Mouse (Mus musculus): ENCODE measurements around the gene Dtymk.
"Not testable (repeated sequence)": the region's sequence is repeated elsewhere in the genome, so short reads cannot be mapped to it uniquely, and the experiment has no call there.

The Dtymk gene

DNA sequence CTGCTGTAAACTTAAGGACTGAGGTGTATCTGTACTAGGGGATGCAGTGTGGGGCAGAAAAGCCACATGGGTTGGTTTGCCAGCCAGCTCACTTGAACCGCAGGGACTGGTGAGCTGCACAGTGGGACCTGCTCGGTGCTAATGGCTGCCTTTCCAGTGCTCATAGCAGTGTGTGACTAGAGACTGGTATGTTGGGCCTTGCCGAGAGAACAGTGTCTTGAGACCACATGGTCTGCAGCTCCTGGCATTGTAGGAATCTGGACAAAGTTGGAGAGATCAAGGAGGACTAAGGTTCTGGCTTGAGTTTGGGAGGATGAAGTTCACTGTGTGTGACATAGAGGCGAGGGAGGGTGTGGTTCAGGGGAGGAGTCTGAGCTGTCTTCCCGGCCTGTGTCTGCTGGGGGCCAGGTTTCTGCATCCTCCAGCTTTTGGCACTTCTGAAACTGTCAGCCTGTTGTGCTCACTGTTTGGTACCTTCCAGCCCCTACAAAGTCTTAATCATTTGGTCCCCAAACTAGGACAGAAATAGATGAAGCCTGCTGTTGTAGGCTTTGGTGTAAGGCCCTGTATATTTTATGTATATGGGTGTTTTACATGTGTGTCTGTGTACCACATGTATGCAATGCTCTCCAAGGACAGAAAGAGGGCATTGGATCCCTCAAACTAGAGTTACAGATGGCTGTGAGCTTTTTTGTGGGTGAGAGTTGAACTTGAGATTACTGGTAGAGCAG is 3.7 kb upstream of the Dtymk start:
- no peak for DNase-seq (ENCODE audit: low spot score in 2 of 2)

DNA sequence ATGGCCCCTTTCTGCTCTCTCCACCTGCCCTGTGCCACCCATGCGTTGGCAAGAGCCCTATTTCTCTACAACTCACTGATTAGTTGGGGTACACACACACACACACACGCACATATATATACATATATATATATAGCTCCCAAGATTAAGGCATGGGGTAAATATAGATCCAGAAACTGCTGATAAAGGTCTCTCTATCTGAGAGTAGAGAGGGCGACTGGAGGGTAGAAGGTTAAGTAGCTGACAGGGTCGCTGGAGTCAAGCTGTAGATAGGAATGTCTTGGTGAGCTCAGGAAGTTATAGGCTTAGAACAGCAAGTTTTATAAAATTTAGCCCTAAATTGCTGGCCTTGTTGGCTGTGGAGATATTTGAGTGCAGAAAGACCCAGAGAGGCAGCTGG is 3.1 kb upstream of the Dtymk start:
- no peak for DNase-seq (ENCODE audit: low spot score in 2 of 2)

- peak; percentile 99 for DNase-seq (ENCODE audit: low spot score in 2 of 2)
Measured at GRCm38 (mm10) chr1:93803556-93804507, 2.1 kb upstream of the Dtymk start, which contains the start of gene Ing5. Gene Ing5, plus strand, starts transcription at chr1:93803965.

DNA sequence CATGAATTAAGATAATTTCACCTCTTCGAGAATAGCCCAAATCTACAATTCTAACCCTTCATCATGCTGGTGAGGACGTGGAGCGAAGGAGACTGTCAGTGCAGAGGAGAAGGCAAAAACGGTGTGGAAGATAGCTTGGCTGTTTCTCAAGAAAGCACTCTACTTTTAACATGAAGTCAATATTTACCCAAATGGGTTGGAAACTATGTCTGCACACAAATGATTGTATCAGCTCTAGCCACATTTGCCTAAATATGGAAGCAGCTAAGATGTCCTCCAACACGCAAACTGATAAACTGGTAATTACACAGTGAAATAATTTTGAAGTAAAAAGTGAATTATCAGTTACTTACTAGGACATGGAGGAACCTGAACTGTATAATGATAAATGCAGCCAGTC is 1.0 kb upstream of the Dtymk start:
- no peak for DNase-seq (ENCODE audit: low spot score in 2 of 2)

GRCm38 (mm10) chr1:93800670-93801503 is 847 bp downstream of the Dtymk start:
- DNase-seq (ENCODE audit: low spot score in 2 of 2) = no peak

DNA sequence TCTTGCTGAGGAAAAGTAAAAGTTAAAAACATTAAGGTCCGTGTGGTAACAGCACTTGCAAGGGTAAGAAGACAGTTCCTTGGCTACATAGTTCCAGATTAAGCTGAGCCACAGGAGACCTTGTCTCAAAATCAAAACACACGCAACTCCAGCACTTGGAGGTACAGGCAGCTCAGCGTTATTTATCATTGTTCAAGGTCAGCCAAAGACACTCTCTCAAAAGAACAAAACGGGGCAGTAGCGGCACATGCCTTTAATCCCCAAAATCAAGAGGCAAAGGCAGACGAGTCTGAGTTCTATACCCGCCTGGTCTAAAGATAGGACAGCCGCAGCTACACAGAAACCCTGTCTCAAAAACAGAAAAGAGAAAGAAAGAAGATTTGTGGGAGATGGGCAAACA is 5.8 kb downstream of the Dtymk start:
- no peak for DNase-seq (ENCODE audit: low spot score in 2 of 2)

DNA sequence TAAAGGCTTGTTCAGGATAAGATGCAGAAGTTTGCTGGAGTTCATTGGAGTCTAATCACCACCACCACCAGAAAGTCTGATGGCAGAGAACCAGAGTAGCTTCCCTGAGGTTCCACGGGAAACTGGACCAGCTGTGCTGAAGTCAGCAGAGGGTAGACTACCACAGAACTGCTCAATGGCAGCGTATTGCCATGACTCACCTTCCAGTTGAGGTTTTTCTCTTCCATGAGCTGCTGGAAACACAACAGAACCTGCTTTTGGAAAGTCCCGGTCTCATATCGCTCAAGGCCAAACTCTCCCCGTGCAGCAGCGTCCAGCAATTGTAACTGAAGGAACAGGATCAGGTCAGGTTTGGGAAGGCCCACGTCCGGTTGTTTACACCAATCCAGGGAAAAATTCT is 7.2 kb downstream of the Dtymk start:
- no peak for DNase-seq (ENCODE audit: low spot score in 2 of 2)

DNA sequence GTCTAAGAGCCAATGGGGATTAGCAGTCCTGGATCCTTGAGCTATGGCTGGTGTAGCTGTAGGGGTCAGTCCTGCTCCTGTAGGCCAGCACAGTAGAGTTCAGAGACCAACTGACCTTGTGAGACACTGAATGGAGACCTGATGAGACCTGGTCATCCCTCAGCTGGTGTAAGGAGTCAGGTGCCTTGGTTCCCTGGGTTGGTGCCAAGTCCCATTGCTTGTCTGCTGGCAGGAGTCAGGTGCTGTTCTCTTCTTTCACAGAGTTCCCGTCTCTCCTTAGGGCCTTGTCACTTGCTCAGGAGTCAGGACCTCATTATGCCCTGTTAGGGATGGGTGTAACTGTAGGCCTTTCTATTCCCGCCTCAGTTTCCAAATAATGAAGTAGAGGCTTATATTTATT is 14.8 kb downstream of the Dtymk start:
- no peak for DNase-seq (ENCODE audit: low spot score in 2 of 2)

- DNase-seq (ENCODE audit: low spot score in 2 of 2) = no peak
Measured at GRCm38 (mm10) chr1:93776686-93777085, 25.0 kb downstream of the Dtymk start.

DNA sequence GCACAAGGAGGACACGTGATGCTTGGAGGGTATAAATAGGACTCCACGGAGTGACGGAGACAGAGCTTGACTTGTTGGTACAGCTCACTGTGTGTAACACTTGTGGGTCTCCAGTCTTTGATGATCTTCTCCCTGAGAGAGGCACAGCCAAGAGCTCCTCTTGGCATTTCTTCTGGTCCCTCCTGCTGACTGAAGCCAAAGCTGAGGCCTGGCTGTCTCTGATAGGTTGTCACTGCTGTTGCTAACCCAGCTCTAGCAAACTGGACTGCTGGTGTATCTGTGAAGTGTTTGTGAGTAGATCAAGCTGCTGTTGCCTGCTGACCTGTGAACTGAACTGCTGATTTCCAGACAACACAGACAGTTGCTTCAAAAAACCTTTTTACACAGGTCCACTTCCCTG is 31.8 kb downstream of the Dtymk start:
- no peak for DNase-seq (ENCODE audit: low spot score in 2 of 2)

DNA sequence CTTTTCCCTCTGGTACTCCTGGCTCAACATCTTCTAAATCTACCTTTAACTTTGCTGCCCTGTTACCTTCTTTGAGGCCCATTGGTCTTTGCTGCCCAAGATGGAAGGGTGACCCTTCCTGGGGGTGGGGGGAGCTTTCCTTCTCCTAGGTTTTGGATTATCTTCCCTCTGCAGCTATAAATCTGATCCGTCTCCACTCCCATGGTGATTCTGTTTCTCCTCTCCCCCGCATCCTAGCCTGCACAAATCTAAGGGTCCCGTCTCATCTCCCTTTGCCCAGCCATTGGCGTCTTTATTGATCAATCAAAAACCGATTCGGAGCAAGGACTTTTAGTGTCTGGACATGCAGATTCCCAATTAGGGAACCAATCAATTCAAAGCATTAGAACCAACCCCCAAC is 34.1 kb downstream of the Dtymk start:
- no peak for DNase-seq (ENCODE audit: low spot score in 2 of 2)

- no peak for DNase-seq (ENCODE audit: low spot score in 2 of 2)
Measured at GRCm38 (mm10) chr1:93764871-93765591, 36.7 kb downstream of the Dtymk start.

- DNase-seq (ENCODE audit: low spot score in 2 of 2) = not testable (repeated sequence)
Measured at GRCm38 (mm10) chr1:93763531-93763930, 38.2 kb downstream of the Dtymk start.

GRCm38 (mm10) chr1:93760076-93760475 is 41.7 kb downstream of the Dtymk start:
- no peak for DNase-seq (ENCODE audit: low spot score in 2 of 2)

- DNase-seq (ENCODE audit: low spot score in 2 of 2) = no peak
Measured at GRCm38 (mm10) chr1:93756154-93756553, 45.6 kb downstream of the Dtymk start.

DNA sequence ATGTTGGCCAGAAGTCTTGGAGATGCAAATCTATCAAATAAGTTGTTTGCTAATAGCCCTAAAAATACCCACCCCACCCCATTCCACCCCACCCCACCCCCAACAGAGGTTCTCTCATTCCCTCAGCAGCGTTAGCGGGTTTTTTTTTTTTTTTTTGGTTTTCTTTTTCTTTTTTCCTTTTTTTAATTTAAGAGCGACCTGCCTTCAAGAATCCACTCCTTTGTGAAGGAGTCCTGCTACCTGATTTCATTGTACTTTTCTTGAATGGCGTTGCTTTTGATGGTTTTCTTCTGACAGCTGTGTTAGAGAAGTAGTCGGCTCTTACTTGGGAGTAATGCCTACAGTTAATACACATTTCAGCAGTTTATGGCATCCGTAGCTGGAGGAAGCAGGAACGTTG is 46.1 kb downstream of the Dtymk start:
- DNase-seq (ENCODE audit: low spot score in 2 of 2) = no peak

GRCm38 (mm10) chr1:93755291-93755610 is 46.5 kb downstream of the Dtymk start:
- DNase-seq (ENCODE audit: low spot score in 2 of 2) = no peak

DNA sequence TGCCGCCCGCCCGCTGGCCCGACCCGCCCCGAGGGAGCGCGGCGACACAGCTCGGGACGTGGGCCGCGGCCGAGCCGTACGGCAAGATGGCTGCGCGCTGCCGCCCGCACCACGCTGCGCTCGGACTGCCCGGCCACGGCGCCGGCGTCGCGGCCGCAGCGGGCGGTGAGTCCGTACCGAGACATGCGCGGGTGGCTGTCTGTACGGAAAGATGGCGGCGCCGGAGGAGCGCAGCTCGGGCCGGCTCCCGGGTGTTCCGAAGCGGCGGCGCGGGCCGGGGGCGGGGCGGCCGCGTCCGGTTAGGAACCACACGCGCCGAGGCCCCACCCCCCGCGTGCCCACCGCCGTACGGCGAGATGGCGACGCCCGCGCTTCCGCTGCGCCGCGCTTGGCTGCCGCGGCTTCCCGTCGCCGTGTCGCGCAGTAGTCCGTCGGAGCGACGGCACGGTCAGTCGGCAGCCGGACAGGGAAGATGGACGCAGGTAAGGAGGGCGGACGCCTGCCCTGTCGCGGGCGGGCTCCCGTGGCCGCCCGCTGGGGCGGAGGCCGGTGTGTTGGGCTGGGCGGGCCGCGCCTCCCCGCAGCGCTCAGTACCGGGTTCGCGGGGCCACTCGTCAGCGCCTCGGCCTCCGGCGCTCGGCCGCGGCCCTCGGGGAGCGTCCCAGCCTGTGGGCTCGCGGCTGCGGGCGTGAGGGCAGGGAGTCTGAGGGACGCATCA is 47.0 kb downstream of the Dtymk start, which contains the start of gene Thap4:
Thap4 (minus strand) TSS at position 292 of the 718 bp plus-strand sequence.
- DNase-seq (ENCODE audit: low spot score in 2 of 2) = peak; percentile 86 to 88

GRCm38 (mm10) chr1:93753911-93754572 is 47.7 kb downstream of the Dtymk start:
- peak in 1 of 2 experiments; percentile 69 for DNase-seq (ENCODE audit: low spot score in 2 of 2)

DNA sequence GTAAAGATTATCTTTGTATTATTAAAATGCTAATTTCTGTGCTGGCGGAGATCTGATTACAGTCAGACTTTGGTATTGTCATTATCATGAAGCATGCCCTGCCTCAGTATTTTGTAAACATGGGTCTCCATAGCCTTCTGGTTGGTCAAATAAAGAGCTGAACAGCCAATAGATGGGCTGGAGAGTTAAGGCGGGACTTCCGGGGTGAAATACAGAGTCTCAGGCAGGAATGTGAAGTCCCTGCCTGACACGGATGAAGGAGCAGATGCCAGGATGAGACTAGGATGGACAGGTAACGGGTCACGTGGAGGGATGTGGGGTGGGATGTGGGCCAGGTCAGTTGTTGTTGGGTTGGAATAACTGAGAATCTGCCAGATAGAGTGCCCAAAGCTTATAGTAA is 50.4 kb downstream of the Dtymk start, which contains the start of gene Atg4b:
Atg4b (plus strand) TSS at position 211 of the 400 bp plus-strand sequence.
- no peak for DNase-seq (ENCODE audit: low spot score in 2 of 2)

Measured in urinary bladder, adult 18-20 months (tissue).